Mouse (Mus musculus) heart, adult 9 months (tissue): ENCODE results near the gene Itprip.
A peak's percentile ranks its signal among the peaks of the same experiment; 100 is the strongest.

Source experiments
- DNase-seq, 2 experiments: peaks; one replicate each; pipeline ENCODE4 v3.0.0; 2022; ENCODE audit warnings: low spot score in 2 of 2

Gene Itprip

DNA sequence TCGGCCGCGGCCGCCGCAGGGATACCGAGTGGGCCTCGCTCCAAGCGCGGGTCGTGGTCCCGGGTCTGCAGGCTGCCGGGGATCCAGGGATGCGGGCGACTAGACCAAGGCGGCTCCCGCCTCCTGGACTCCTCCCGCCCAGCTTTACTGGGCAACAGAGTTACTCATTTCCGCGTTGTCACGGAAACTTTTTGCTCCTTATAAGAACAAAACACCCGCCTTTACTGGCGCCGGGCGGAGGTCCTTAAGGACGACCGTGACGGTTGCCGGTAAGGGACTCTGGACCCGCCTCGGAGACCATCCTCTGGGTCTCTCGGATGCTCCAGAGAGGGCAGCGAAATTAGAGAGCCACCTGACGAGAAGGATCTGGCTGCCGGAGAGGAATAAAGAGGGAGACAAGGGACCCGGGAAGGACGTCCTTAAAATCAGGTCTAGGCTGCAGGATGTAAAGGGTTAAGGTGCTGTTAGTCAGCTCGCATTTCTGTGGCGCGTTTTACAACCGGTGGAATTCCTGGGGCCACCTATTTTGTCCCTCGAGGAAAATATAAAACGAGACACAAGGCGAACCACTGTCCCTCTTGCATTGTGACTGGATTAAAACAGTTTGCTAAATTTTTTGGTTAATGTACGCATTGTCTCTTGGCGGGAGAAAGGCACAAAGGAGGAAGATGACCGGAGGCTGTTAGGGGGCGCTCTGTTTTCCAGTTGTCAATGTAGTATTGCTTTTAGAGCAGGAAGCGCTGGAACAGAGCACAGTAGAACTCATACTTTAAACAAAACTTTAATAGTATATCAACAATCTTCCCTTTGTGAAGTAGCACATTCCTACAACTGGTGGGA is at the start of gene Itprip, which contains the start of gene Cfap43:
TSS of gene Itprip (minus strand) at position 174 of the 840 bp plus-strand sequence.
TSS of gene Cfap43 (minus strand) at position 162 of the 840 bp plus-strand sequence.
- peak; percentile 91 to 93 for DNase-seq

DNA sequence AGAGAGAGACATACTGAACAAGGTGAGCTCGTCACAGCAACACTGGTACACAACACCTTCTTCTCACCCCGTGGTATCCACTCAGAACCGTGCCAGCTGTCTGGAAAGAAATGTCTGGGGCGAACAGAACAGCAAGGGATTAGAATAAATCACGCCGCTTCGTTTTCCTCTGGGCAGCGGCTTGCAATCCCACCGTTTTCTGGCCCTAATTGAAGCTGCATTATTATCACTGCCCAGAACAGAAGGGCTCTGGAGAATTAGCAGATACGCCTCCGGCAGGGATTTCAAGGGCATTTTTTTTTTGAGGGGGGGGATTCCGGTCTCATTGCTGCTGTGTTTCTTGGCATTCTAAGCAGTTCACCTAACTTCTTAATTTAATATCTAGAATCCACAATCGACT is 39.1 kb upstream of the Itprip start:
- DNase-seq: no peak

DNA sequence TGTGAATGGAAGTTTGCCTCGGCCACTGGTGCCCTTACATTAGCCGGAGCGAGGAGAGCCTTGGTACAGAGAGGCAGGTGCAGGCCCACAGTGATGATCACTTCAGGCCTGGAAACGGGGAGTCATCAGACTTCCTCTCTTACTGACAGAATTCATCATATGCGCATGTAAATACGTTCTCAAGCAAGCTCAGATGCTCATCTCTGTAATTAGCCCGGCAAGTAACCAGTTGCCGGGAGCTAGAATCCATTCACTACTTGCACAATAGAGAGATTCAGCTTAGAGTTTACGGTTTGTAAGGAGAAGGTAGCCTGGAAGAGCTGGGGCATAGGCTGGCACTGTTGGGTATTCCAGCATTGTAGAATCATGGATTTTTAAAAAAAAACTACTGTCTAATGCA is 34.1 kb upstream of the Itprip start:
- no peak for DNase-seq

DNA sequence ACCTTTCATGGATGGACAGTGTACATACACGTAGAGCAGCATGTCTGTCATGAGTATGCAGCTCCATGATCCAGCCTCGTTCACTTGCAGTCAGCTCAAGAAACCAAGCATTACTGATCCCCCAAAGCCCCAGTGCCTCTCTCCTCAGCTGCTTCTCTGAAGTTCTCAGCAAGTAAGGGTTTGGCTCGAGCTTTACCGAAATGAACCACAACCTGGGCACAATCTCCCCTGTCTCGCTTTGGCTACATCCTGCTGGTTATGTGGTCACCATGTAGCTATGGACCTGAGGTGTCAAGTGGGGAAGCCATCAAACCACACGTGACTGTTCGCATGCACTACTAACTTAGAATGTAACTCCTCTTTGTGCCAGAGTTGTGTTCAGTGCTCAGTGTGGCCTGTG is 31.8 kb upstream of the Itprip start:
- DNase-seq: no peak

DNA sequence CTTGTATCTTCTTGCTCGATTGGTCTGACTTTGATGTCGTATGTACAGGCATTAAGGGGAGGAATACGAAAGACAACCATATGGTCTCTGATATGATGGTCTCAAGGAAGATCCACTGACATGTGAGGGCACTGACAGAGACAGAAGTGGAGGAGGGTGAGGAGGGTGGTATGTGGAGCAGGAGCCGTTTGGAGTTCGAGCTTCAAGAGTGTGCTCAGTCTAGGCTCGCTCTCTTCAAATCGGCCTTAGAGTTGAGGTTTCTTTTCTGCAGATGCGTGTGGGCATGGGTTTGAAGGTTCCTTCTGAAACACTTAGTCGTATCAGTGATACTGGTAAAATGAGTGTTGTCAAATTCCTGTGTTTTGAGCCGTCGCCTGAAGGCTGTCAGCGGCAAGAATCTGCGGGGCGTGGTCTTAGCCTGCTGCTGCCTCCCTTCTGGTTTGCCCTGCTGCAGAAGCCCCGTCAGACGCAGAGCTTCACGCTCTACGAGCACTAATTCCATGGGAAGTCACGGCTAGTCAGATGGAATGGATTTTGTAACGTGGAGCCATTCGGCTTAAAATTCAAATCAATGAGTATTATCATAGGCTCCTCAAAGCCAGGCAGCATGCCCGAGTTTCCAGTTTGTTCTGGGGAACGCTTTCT is 27.8 kb upstream of the Itprip start:
- DNase-seq: no peak

DNA sequence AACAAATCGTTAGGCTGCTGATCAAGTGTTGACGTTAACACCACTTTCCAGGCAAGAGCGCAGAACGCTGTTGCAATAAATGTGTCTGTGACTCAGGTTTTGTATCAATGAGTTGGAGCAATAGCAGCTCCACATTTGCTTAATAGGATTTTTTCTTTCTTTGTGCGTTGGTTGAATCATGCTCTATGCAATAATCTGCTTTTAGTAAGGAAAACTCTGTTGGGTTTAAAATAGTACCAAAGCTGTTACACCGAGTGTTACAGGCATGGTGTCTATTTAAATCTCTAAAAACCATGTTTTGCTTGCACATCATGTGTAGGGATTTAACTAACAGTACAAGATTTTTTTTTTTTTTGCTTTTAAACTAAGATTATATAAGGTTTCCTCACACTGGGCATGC is 20.3 kb upstream of the Itprip start:
- DNase-seq: no peak

DNA sequence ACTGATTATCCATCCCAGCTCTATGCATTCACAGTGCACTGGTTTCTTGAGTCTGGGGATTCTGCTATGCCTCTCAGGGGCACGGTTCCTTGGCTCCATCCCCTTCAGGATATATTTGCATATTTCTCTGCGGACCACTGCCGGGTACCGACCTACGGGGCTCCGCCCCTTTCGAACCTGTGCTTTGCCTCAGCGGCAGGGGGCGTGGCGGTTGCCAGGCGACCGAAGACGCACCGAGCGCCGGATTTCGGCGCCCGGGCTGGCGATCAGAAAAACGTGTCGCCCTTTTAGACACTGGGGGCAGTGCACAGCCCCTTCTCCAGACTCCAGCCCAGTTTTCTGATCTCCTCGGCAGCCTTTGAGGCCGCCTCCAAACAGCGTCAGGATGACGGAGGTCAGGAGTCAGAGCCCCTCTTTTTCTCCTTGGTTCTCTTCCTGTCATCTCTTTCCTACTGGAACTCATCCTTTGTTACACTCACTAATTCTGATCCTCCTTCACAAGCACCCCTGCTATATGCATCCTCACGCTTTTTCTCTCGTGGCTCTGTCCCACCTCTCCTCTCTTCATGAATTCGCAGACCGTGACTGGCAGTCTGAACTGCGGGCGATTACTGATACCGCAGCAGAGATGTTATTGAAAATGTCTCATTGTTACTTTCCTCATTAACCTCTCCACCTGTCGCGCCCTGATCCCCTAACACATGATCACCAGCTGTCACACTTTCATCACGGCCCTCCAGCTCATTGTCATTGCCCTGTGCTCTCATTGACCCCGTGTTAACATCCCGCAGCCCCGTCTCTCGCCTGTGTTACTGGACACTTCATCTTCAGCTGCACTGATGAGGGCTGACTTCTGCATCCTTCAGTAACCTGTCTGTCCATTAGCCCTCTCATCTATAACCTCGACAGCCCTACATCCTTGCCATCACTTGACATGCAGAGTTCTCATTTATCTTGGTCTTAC is 18.6 kb upstream of the Itprip start, which contains the start of gene Cfap58:
TSS of gene Cfap58 (plus strand) at position 233 of the 964 bp plus-strand sequence.
- peak in 1 of 2 experiments; percentile 32 for DNase-seq

DNA sequence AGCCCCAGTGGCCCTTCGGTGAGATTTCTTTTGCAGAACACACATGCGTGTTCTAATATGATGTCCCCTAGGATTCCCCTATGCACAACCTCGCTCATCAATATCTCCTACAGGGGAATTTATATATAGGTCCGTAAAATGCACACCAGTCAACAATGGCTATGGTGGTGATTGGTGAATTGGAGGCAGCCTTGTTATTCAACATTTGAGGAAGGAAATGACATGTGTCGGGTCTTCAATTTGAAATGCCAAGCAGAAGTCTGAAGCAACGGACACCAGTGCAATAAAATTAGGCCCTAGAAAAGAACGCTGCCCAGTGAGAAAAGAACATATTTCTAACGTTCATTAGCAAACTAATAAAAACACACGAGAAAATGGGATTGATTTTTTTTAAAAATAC is 17.8 kb upstream of the Itprip start:
- DNase-seq: no peak

DNA sequence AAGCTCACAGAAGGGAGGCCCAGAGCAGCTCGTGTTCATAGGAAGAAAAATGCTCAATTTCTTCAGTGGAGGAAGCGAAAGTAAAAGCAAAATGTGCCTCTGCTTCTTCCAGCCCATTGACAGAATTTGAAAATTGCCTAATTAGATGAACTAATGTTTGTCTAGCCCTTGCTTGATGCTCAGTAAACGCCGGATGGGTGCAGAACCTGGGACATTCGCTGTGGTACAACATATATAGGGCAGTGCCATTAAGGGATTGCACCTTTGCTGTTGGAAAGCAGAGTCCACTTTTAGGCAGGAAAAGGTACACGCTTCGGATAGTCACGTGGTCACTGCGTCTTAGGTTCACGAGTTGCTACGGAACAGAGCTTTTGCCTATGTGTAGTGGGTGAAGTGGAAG is 17.4 kb upstream of the Itprip start:
- DNase-seq: no peak

DNA sequence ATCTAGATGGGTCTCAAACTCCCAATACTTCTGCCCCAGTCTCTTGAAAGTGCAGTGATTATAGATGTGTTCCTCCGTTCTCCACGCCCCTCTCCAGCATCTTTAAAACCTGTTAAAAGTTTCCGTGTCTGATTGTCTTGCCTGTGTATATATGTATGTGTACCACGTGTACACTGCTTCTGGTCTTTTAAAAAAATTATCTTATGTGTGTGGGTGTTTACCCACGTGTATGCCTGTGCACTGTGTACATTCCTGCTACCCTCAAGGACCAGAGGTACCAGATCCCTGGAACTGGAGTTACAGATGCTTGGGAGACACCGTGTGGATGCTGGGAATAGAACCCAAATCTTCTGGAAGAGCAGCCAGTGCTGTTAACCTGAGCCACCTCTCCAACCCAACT is 16.4 kb upstream of the Itprip start:
- no peak for DNase-seq

DNA sequence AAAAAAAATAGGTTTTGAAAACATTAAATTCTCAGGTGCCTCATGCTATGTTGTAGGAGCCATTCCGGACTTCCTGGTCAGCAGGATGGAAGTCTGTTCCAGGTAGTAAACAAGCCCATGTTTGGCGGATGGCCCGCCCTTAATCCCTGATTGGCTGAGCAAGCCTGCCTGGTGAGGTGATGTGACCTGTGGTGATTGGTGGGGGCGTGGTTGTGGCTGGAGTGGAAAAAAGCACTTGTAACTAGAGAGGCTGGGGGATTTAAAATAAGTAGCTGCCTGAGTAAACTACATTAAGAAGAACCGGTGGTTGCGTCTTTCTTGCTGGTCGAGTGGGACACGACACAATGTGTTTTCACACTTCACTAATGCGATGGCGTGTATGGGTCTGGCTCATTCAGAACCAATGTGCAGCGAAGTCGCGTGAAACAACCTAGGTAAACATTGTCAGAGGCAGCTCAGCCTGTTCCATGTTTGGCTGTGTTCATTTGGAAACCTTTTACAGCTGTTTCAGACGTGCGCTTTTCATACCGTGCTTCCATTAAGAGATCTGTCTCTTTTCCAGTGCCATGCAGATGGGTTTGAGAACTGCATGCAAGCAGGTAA is 15.6 kb upstream of the Itprip start:
- no peak for DNase-seq

DNA sequence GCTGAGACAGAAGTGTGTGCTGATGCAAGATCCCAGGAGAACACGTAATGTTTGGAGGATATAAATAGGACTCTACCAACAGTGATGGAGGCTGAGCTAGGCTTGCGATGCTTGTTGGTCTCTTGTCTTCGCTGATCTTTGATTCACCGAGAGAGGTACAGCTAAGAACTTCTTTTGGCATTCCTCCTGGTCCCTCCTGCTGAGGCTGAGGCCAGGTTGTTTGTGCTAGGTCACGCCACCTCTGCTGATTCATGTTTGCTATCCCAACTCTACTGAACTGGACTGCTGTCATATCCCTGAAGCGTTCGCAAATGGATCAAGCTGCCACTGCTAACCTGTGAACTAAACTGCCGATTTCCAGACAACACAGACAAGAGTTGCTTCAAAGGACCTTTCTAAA is 15.0 kb upstream of the Itprip start:
- no peak for DNase-seq

DNA sequence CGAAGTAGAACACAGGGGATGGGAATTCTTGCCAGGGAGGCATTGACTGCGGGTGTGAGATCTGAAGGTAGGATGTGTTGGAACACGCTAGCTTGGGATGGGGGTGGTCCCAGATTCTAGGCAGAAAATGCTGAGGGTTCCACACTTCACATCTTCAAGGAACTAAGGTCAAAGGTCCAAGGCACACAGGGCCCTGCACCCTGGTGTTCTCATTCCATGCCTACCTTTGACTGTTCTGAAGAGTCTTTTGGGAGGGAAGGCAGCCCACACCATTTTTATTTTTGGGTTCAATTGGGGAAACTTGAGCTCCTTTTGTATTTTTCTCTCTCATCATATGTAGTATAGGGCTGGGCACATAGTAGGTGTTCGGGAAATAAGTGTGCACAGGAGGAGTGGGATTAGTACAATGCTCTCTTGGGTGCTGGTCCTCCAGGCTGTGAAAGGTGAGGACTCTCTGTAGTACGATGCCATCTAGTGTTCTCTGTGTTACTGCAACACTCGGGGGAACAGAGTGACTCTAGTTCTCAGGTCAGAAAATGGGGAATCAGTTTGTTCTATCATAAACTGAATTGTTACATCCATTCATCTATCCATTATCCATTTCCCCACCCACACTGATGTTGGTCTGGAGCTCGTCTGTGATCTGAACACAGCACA is 13.0 kb upstream of the Itprip start:
- peak in 1 of 2 experiments; percentile 29 for DNase-seq

DNA sequence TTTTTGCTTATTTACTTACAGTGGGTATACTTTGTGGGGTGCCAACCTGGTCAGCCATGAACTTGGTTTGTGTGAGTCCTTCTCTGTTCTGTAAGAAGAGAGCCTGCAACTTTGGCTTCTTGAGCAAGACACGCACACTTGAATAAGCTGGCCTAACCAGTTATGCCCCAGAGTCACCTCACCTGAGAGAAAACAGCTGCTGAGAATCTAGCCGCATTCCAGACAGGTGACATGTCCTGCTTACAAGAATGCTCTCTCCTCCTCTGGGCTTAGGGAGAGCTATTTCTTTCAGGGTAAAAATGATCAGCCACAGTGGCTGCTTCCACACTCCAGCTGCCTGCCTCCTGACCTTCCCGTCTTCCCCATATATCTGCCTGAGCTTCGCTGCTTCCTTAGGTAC is 9.9 kb upstream of the Itprip start:
- no peak for DNase-seq

DNA sequence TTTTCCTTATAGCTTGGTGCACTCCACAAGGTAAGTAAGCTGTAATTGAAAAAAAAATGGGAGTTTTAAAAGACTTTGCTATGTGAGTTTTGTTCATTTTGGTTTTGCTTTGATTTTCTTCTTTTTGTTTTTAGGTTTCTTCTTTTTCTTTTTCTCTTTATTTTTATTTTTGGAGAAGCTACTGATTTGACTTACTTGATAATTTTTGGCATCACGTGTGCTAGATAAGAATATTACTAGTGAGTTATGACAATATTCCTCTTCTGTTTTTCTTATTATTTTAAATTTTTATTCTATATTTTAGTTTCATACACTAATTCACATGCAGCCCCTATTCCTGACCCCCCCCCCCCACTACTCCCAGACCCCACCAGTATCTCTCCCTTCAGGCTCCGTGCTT is 7.9 kb upstream of the Itprip start:
- DNase-seq: no peak

DNA sequence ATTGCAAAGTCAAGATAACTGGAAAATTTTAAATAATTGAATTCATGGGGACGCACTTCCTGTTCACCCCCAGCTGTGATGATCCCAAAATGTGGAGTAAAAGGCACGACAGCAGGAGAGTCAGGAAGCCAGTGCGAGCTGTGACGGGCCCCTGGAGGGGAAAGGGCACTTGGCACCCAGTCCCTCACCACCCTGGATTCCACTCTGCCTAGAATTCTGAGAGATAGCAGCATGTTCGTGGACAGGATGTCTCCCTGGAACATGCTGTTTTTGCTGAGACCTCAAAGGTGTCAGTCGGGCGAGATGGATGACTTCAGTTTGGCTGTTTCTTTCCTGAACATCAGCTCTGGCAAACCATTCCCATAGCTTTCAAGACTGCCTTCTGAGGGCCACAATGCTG is 6.7 kb upstream of the Itprip start:
- DNase-seq: no peak

DNA sequence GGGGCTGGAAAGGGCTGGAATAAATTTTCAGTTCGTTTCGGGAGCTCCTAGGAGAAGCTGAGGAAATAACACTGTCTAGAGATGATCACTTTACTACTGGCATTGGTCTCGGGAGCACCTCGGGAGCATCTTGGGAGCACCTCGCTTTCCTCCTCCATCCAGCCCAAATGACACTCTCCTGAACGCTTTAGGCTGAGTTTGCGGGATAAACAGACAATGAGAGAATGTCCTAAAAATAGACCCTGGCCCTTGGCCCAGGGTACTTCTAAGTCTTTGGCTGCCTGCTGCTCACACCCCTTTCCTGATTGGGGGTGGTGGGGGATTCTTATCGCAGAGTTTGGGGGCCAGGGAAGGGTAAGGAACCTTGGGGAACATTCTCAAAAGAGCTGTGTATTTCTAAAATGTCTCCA is 872 bp upstream of the Itprip start:
- DNase-seq: peak; percentile 64 to 82

DNA sequence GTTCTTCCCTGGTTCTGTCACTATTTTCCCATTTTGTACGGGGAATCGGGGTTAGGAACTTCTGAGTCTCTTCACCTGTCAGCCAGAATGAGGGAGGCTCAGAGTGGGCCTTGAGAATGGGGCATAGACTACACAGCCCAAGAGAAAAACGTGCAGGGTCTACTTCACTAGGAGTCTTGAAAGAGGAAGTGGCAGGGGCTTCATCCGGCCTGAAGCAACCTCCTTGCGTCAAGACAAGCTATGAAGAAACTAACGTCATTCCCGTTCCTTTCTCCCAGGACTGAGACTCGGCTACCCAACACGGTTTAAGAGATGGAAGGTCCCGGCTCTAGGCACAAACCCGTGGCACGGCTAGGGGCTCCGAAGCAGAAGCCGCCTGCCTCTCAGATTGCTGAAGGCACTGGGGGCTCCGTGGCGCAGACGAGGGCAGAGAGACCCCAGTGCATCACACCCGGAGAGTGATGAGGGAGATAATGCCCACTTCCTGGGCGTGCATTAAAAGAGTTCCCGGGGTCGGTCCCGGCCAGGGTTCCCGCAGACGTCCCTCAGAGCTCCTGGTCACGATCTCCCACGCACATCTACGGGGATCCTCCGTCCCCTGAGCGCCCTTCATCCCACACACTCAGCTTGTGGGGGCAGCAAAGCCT is 521 bp downstream of the Itprip start:
- DNase-seq: peak in 1 of 2 experiments; percentile 31

DNA sequence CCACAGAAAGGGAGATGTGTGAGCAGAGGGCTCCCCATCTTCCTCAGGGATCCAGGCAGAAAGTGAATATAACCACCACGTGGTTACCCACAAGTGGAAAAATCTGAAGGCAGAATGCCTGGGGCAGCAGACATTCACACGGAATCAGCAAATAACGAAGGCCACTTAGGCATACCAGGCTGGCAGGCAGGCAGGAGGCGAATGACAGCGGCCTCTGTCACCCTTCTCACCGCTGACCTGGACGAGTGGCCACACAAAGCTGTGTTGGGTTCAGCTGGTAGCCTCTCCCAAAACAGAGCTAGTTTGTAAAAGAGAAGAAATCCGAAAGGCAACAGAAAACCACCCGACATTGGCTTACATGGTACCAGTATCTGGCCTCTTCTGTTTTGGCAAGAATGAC is 1.1 kb downstream of the Itprip start:
- no peak for DNase-seq

DNA sequence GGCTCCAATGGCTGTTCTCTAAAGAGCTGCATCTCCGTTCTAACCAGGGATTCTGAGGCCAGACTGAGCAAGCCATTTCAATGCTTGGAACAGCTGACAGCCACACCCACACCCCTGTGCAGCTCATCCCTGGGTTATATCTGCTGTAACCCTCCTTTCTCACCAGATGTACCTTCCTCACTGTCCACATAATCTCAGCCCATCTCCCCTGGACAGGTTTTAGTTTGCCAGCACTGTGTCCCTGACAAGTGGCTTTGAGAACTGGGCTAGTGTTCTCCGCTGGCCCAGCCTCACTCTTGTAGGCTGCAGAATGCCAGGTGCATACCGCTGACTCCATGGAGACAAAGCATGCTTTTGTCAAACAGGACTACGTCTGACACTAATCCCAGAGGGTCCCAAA is 1.7 kb downstream of the Itprip start:
- DNase-seq: no peak

DNA sequence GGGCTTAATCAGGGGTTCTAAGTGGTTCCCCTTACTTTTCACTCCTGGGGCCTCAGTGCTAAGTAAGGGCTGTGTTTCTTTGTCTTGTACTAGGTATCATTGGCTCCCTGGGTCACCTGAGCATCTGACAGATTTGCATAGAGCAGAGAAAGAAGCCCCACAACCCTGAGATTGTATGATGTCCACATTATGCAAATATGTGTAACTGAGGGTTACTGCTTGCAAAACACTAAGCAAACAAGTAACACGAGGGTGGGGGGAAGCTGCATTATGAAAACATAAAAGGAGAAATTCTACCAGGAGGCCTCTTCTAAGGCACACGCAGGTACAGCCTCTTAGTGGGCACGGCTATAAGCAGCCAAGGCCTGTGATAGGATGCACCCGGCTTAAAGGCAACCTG is 3.8 kb downstream of the Itprip start:
- DNase-seq: no peak
